Mouse (Mus musculus) embryonic facial prominence, embryonic 15.5 days (tissue): ENCODE measurements at regions not wholly inside any gene's neighbourhood (a gene's known extent, or its start where the extent isn't known, plus 50 kb on each side); places are given as distances from the start of the nearest gene placed in this dataset.

Experiments used
- ATAC-seq: fragments of 200-750 bp; cut with Nextera tagmentation; 2 replicates; pipeline ENCODE4 v1.8.0; 2017; ENCODE audit warnings: low read depth, moderate TSS enrichment; ENCODE audit not compliant: insufficient number of reproducible peaks, low FRiP score, low TSS enrichment
- H3K27ac ChIP-seq: fragments of 300-500 bp; sonication (generic); replicated peaks from 2 replicates; pipeline ENCODE4 v1.5.1; 2015; ENCODE audit warnings: mild to moderate bottlenecking, inconsistent platforms
- H3K27me3 ChIP-seq: fragments of 300-500 bp; sonication (generic); 2 replicates; pipeline ENCODE4 v1.6.1; 2015; ENCODE audit warnings: inconsistent platforms
- H3K36me3 ChIP-seq: fragments of 300-500 bp; sonication (generic); 2 replicates; pipeline ENCODE4 v1.6.1; 2015; ENCODE audit warnings: mild to moderate bottlenecking, inconsistent platforms
- H3K4me1 ChIP-seq: fragments of 300-500 bp; sonication (generic); 2 replicates; pipeline ENCODE4 v1.6.1; 2015; ENCODE audit warnings: inconsistent platforms
- H3K4me2 ChIP-seq: fragments of 300-500 bp; sonication (generic); replicated peaks from 2 replicates; pipeline ENCODE4 v1.6.1; 2015; ENCODE audit warnings: mild to moderate bottlenecking, inconsistent platforms
- H3K4me3 ChIP-seq: fragments of 300-500 bp; sonication (generic); replicated peaks from 2 replicates; pipeline ENCODE4 v1.5.1; 2015; ENCODE audit warnings: mild to moderate bottlenecking, inconsistent platforms
- H3K9ac ChIP-seq: fragments of 300-500 bp; sonication (generic); 2 replicates; pipeline ENCODE4 v1.6.1; 2015; ENCODE audit warnings: inconsistent platforms
- H3K9me3 ChIP-seq: fragments of 300-500 bp; sonication (generic); replicated peaks from 2 replicates; pipeline ENCODE4 v1.6.1; 2016; ENCODE audit warnings: inconsistent platforms
- WGBS: fragments of 180-500 bp; shearing (Covaris S2); methylation state at CpG from one replicate; pipeline ENCODE4 v1.1.7; 2015; 5-methylcytosine and 5-hydroxymethylcytosine counted together

GRCm38 (mm10) chr10:51056950-51057349 is 162.4 kb downstream of the Sim1 start:
- WGBS: 14% methylated on average over 1 of the region's 1 CpGs
- ATAC-seq: peak; percentile 39; the same call in 1 of the 2 replicates

GRCm38 (mm10) chr10:51058333-51058732 is 163.8 kb downstream of the Sim1 start:
- ATAC-seq: no peak
- H3K27ac ChIP-seq: no peak overlapping the region

More at GRCm38 (mm10) chr10:51056950-51057349, 162.4 kb downstream of the Sim1 start:
- no peak overlapping the region for H3K27ac ChIP-seq
- H3K4me2 ChIP-seq: no peak overlapping the region
- H3K36me3 ChIP-seq: no peaks in the 10 kb centered on the region
- H3K9me3 ChIP-seq: no peaks in the 10 kb centered on the region
- H3K4me3 ChIP-seq: no peak overlapping the region
- H3K9ac ChIP-seq: no peak overlapping the region
- H3K4me1 ChIP-seq: no peaks in the 10 kb centered on the region
- H3K27me3 ChIP-seq: no peaks in the 10 kb centered on the region

GRCm38 (mm10) chr10:51101590-51101989 is 207.0 kb downstream of the Sim1 start:
- Histone ChIP-seq H3K4me2 (no peak overlapping the region), H3K4me1 (no peaks in the 10 kb centered on the region), H3K9me3 (no peaks in the 10 kb centered on the region), H3K27ac (no peak overlapping the region), H3K36me3 (no peaks in the 10 kb centered on the region), H3K4me3 (no peak overlapping the region), H3K9ac (no peak overlapping the region), H3K27me3 (no peaks in the 10 kb centered on the region)
- 77% methylated on average over 1 of the region's 1 CpGs for WGBS
- no peak for ATAC-seq

More at GRCm38 (mm10) chr10:51058333-51058732, 163.8 kb downstream of the Sim1 start:
- H3K4me3 ChIP-seq: no peak overlapping the region
- no peaks in the 10 kb centered on the region for H3K4me1 ChIP-seq
- no peak overlapping the region for H3K4me2 ChIP-seq
- WGBS: 82% methylated on average over 5 of the region's 5 CpGs
- no peak overlapping the region for H3K9ac ChIP-seq
- H3K9me3 ChIP-seq: no peaks in the 10 kb centered on the region
- H3K36me3 ChIP-seq: no peaks in the 10 kb centered on the region
- no peaks in the 10 kb centered on the region for H3K27me3 ChIP-seq

- H3K36me3 ChIP-seq: no peaks in the 10 kb centered on the region
- ATAC-seq: no peak
- H3K4me2 ChIP-seq: no peak overlapping the region
- no peaks in the 10 kb centered on the region for H3K27me3 ChIP-seq
- H3K27ac ChIP-seq: no peak overlapping the region
- H3K9me3 ChIP-seq: no peaks in the 10 kb centered on the region
- no peak overlapping the region for H3K4me3 ChIP-seq
- H3K4me1 ChIP-seq: peaks cover 6% of the 10 kb centered on the region; the same call in 1 of the 2 replicates
- no peak overlapping the region for H3K9ac ChIP-seq
These were observed 257.3 kb downstream of the Sim1 start for GRCm38 (mm10) chr10:51151833-51152232.

- 12% methylated on average over 13 of the region's 13 CpGs for WGBS
- 0 out of 2 replicates have a peak overlapping the region, but pooled peaks have one; percentile 17 for H3K27ac ChIP-seq
- H3K4me3 ChIP-seq: peak overlapping the region; percentile 15; the same call in 1 of the 2 replicates
These were observed 259.0 kb downstream of the Sim1 start for GRCm38 (mm10) chr10:51153484-51153985.

GRCm38 (mm10) chr10:51154016-51154415 is 259.5 kb downstream of the Sim1 start:
- WGBS: 28% methylated on average over 2 of the region's 2 CpGs
- Histone ChIP-seq H3K4me2 (no peak overlapping the region), H3K27me3 (no peaks in the 10 kb centered on the region), H3K36me3 (no peaks in the 10 kb centered on the region), H3K4me1 (peaks cover 6% of the 10 kb centered on the region; the same call in 1 of the 2 replicates), H3K9ac (no peak overlapping the region), H3K4me3 (no peak overlapping the region), H3K9me3 (no peaks in the 10 kb centered on the region), H3K27ac (no peak overlapping the region)
- no peak for ATAC-seq

More at GRCm38 (mm10) chr10:51153484-51153985, 259.0 kb downstream of the Sim1 start:
- H3K4me2 ChIP-seq: peak overlapping the region; percentile 42
- H3K36me3 ChIP-seq: no peaks in the 10 kb centered on the region
- no peak for ATAC-seq
- H3K4me1 ChIP-seq: peaks cover 6% of the 10 kb centered on the region; the same call in 1 of the 2 replicates
- H3K27me3 ChIP-seq: no peaks in the 10 kb centered on the region
- no peaks in the 10 kb centered on the region for H3K9me3 ChIP-seq
- no peak overlapping the region for H3K9ac ChIP-seq

GRCm38 (mm10) chr10:51154743-51155142 is 260.2 kb downstream of the Sim1 start:
- H3K4me3 ChIP-seq: no peak overlapping the region
- H3K27ac ChIP-seq: no peak overlapping the region
- H3K9me3 ChIP-seq: no peaks in the 10 kb centered on the region
- peaks cover 6% of the 10 kb centered on the region; the same call in 1 of the 2 replicates for H3K4me1 ChIP-seq
- H3K4me2 ChIP-seq: no peak overlapping the region
- H3K36me3 ChIP-seq: no peaks in the 10 kb centered on the region
- ATAC-seq: no peak
- no peaks in the 10 kb centered on the region for H3K27me3 ChIP-seq
- no peak overlapping the region for H3K9ac ChIP-seq
- 59% methylated on average over 2 of the region's 2 CpGs for WGBS

GRCm38 (mm10) chr10:51173619-51174018 is 279.1 kb downstream of the Sim1 start:
- Histone ChIP-seq H3K9me3 (no peaks in the 10 kb centered on the region), H3K4me1 (no peaks in the 10 kb centered on the region), H3K4me3 (no peak overlapping the region), H3K27ac (no peak overlapping the region), H3K9ac (no peak overlapping the region), H3K27me3 (no peaks in the 10 kb centered on the region), H3K4me2 (no peak overlapping the region), H3K36me3 (no peaks in the 10 kb centered on the region)
- WGBS: 60% methylated on average over 3 of the region's 3 CpGs
- ATAC-seq: no peak

GRCm38 (mm10) chr10:51175993-51176577 is 281.5 kb downstream of the Sim1 start:
- H3K27ac ChIP-seq: no peak overlapping the region
- no peak overlapping the region for H3K4me3 ChIP-seq
- H3K9me3 ChIP-seq: no peaks in the 10 kb centered on the region
- no peaks in the 10 kb centered on the region for H3K36me3 ChIP-seq
- no peaks in the 10 kb centered on the region for H3K27me3 ChIP-seq
- no peaks in the 10 kb centered on the region for H3K4me1 ChIP-seq
- no peak overlapping the region for H3K4me2 ChIP-seq
- no peak overlapping the region for H3K9ac ChIP-seq
- 77% methylated on average over 3 of the region's 3 CpGs for WGBS
- peak; percentile 67; the same call in 1 of the 2 replicates for ATAC-seq

GRCm38 (mm10) chr10:51176692-51177091 is 282.1 kb downstream of the Sim1 start:
- H3K36me3 ChIP-seq: no peaks in the 10 kb centered on the region
- WGBS: 59% methylated on average over 3 of the region's 3 CpGs
- H3K9me3 ChIP-seq: no peaks in the 10 kb centered on the region

GRCm38 (mm10) chr10:51181752-51182151 is 287.2 kb downstream of the Sim1 start:
- no peak for ATAC-seq
- WGBS: 89% methylated on average over 2 of the region's 2 CpGs
- no peak overlapping the region for H3K4me2 ChIP-seq
- no peaks in the 10 kb centered on the region for H3K9me3 ChIP-seq
- H3K4me3 ChIP-seq: no peak overlapping the region
- H3K36me3 ChIP-seq: no peaks in the 10 kb centered on the region
- no peak overlapping the region for H3K9ac ChIP-seq
- no peak overlapping the region for H3K27ac ChIP-seq
- H3K4me1 ChIP-seq: no peaks in the 10 kb centered on the region
- no peaks in the 10 kb centered on the region for H3K27me3 ChIP-seq

More at GRCm38 (mm10) chr10:51176692-51177091, 282.1 kb downstream of the Sim1 start:
- Histone ChIP-seq H3K4me3 (no peak overlapping the region), H3K27me3 (no peaks in the 10 kb centered on the region), H3K4me1 (no peaks in the 10 kb centered on the region), H3K27ac (no peak overlapping the region), H3K4me2 (no peak overlapping the region), H3K9ac (no peak overlapping the region)
- no peak for ATAC-seq
